Mouse (Mus musculus): ENCODE results near the gene Spg7.

Spg7 gene

DNA sequence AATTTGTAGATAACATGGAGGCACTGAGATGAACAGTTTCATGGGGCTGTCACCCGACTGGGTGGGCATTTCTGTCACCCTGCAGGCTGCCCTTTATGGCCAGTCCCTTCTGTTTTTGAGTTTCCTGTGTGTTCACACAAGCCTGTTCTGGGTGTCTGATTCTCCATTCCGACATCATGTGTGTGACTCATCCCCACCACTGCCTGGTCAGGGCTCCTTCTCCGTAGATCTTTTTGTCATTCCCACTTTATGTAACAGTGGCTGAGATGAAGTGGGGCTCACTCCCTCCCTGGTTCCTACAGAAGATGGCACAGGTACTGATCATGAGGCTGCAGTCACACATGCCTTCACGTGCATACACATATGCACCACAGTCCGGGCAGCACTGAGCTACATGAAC, 59.9 kb downstream of the Spg7 start:
- DNase-seq (ENCODE audit: extremely low read depth, insufficient read length, low spot score), result no peak

- DNase-seq (ENCODE audit: extremely low read depth, insufficient read length, low spot score), result peak; percentile 62
These were observed 63.6 kb downstream of the Spg7 start for GRCm38 (mm10) chr8:123126193-123126816.

DNA sequence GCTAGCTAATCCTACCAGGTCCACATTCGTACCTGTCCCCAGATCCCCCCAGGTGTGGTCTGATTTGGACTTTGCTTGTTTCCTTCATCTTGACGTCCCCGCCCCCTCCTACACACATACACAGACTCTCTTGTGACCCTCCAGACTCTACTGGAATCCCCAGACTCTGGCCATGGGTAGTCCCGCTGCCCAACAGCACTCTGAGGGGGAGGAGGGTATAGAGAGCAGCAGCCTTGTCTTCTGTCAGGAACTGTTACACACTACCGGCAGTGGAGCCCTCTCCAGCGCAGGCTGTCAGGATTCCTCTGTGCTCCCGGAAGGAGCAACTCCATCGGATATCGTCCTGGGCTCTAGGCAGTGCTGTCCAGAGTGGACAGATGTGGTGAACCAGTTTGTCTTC, 68.3 kb downstream of the Spg7 start:
- DNase-seq (ENCODE audit: extremely low read depth, insufficient read length, low spot score), result no peak

- DNase-seq (ENCODE audit: extremely low read depth, insufficient read length, low spot score), result no peak
These were observed 70.2 kb downstream of the Spg7 start for GRCm38 (mm10) chr8:123132953-123133352.

GRCm38 (mm10) chr8:123134149-123134713, 71.5 kb downstream of the Spg7 start:
- no peak for DNase-seq (ENCODE audit: extremely low read depth, insufficient read length, low spot score)

GRCm38 (mm10) chr8:123135406-123135805, 72.7 kb downstream of the Spg7 start:
- DNase-seq (ENCODE audit: extremely low read depth, insufficient read length, low spot score), result no peak

DNA sequence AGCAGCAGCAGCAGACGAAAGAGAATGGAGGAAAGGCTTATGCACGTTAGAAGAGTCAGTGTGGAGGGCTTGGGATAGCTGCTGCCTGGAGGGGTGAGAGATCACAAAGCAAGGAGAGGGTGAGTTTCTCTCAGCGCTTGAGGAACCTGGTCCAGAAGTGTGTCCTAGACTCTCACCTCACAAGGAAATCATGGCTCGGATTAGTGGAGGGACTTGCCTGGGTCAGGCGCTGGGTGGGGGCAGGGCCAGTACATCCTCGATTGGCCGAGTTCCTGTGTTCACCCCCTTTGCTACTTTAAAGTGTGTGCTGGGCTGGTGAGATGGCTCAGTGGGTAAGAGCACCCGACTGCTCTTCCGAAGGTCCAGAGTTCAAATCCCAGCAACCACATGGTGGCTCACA, 73.1 kb downstream of the Spg7 start:
- DNase-seq (ENCODE audit: extremely low read depth, insufficient read length, low spot score), result no peak

- DNase-seq (ENCODE audit: extremely low read depth, insufficient read length, low spot score), result no peak
These were observed 73.5 kb downstream of the Spg7 start for GRCm38 (mm10) chr8:123136287-123136686.

DNA sequence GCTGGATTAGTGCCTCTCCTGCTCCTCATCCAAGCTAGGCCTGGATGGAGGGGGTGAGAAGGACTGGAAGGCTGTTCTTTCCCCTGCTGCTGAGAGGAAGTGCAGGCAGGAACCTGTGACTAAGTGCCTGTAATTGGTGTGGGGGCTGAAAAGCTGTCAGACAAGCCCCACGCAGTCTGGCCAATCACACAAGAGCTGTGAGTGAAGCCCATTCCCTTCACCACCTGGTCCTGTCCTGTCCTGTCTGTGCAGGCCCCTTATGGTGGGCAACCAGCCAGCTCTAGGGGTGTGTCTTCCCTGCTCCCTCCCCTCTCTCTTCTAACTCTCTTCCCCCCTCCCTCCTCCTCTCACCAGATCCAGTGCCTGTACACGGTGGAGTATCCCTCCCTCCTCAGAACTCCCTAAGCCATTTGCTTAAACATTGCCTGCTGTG, 74.9 kb downstream of the Spg7 start:
- DNase-seq (ENCODE audit: extremely low read depth, insufficient read length, low spot score), result no peak

DNA sequence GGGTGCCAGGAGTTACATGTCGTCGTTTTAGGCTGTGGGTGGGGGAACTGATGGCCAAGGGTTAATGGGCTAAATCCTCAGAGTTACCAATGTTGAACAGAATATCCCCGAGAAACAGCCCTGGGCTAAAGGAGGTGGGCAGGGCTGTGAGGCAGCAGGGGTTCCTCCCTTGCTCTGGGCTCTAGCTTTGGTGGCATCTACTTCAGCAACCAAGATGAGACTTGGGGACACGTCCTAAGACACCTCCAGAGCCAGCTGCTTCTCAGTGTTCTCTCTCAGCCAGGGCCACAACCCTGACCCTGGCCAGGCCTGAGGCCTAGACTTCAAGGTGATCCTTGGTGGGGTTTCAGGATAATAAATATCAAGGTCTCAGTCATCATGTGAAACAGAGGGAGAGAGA, 76.0 kb downstream of the Spg7 start:
- no peak for DNase-seq (ENCODE audit: extremely low read depth, insufficient read length, low spot score)

- peak; percentile 74 for DNase-seq (ENCODE audit: extremely low read depth, insufficient read length, low spot score)
These were observed 79.2 kb downstream of the Spg7 start for GRCm38 (mm10) chr8:123141741-123142462.

DNA sequence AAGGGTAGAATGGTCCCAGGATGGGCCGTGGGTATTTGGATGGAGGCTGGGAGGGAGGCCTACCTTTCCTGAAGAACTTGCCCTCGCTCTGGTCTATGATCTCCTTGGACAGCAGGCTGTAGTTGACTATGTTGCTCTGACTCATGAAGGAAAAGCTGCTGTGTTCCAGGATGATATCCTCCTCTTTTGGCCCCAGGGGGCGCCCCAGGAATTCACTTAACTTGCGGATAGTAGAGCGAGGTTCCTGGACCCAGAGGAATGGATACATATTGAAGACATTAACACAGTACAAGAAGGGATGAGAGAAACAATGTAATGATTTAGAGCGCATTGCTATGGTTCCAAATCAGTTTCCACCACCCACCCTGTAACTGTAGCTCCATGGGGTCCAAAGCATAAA, 82.5 kb downstream of the Spg7 start:
- no peak for DNase-seq (ENCODE audit: extremely low read depth, insufficient read length, low spot score)

DNA sequence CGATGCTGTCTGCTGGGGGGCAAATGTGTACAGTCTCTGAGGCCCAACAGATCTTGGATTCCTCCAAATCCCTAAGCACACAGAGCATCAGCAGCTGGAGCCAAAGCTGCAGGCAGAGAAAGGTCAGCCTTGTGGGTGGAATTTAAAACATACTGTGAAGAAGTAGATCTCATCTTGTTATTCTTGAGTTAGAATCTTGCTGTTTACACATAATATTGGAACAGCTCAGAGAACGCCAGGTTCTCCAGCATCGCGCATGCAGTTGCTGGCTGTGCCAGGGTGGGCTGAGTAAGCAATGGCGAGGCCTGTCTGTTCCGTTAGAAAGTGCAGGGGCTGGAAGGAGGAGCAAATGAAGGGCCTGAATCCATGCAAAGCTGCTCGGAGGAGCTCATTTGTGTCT, 83.6 kb downstream of the Spg7 start:
- no peak for DNase-seq (ENCODE audit: extremely low read depth, insufficient read length, low spot score)

Data from 3134 (cell line).